Mouse (Mus musculus): Measurements from ENCODE around the gene Ubac1.
A peak's percentile ranks its signal among the peaks of the same experiment; 100 is the strongest.

The Ubac1 gene

GRCm38 (mm10) chr2:26021561-26022257, at the start of gene Ubac1:
Gene Ubac1, minus strand, starts transcription at chr2:26021747.
- peak; percentile 88 for DNase-seq (ENCODE audit: low read depth, low spot score)

- DNase-seq (ENCODE audit: low read depth, low spot score): no peak
These were observed 47.0 kb upstream of the Ubac1 start for GRCm38 (mm10) chr2:26068592-26068991.

DNA sequence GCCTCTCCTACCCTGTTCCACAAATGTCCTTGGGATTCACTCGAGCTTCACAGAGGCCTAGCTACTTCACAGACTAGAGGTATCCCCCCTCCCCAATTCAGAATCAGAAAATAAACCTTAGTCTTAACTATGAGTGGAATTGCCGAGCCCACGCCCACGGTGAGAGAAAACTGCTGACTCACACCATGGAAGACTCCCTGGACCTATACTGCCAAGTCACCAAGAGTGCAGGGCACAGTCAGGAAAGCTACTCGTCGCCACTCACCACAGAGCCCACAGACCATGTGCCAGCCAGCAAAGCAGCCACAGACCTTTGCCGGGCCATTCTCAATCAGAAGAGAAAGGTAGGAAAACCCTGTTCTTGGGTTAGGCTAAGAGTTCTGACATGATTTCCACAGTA, 46.6 kb upstream of the Ubac1 start:
- no peak for DNase-seq (ENCODE audit: low read depth, low spot score)

DNA sequence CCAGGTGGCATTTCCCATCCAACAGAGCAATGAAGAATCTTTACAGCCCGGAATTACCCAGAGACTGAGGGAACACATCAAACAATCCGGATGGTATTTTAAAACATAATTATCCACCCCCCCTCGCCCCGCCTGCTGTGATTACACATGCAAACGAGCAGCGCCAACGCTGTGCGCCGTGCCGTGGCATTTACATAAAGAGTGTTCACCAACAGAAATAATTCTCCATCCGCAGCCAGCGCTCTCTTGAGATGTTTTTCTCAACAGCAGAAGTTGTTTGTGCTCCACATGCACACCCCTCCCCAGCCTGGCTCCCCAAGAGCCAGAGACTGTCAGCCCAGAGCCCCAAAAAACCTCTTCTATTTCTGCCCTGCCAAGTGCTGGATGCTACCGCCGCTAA, 45.0 kb upstream of the Ubac1 start:
- DNase-seq (ENCODE audit: low read depth, low spot score): no peak

DNA sequence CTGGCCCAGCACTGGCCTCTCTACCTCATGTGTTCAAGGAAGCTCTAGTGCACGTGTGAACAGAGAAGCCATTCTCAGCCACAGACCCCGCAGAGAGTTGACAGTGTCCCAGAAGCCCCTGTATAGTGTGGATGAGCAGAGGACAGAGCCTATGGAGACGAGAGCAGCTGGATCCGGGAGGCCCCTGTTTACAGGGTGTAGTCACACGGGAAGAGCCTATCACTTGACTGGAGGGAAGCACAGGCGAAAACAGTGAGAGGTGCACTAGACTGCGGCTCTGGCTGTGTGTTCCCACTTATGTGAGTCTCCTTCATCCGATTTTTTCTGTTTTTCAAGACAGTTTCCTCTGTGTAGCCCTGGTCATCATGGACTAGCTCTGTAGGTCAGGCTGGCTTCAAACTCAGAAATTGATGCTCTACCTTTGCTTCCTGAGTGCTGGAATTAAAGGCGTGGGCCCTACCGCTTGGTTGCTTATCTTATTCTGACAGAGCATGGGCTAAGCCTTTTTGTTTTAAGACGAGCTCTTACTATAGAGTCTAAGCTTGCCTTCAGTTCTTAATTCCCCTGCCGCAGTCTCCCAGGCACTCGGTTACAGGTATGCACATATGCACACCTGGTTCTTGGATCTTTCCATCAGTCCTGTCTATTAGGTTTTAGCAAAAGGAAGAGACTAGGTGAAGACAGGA, 41.3 kb upstream of the Ubac1 start:
- DNase-seq (ENCODE audit: low read depth, low spot score): no peak

DNA sequence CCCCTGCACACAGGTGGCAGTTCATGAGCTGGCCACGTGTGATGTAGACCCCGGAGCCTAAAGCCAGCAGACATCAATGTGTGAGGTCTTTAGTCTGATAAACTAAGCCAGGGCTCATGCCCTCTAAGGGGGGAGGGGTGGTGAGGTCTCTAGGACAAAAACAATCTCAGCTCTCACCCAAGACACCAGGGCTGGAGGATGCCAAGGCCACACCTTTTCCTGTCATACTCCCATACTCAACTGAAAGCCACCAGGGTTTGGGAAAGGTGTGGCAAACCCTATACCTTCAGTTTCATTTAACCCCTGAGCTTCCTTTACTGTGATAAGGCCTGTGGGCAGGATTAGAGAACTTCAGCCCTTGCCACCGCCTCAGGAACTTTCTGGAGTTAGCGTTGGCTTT, 40.7 kb upstream of the Ubac1 start:
- no peak for DNase-seq (ENCODE audit: low read depth, low spot score)

DNA sequence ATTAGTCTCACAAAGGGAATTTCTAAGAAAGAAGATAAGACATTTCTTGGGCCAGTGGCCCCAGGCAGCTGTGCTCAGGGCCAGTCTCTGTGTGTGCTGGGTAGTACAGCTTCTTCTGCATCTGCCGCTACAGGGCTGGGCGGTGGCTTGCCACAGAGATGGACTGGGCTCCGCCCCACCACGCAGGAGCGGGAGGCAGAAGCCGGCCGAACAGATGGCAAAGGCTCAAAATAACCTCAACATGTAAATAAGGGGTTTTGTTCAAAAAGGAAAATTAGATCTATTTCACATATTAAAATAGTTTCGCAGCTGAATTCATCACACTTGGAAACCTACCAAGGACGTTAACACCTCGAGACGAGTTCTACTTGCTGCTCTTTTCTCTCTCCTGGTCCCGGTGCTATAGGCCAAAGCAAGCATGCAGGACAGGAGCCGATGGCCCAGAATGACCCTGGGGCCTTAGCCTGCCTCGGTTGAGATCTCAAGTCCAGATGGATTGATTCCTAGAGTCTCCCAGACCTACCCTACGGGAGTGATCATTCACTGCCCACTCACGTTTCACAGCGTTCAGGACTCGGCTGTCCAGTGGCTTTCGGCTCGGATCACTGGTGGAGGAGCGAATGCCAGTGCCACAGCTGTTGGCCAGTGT, 39.6 kb upstream of the Ubac1 start:
- DNase-seq (ENCODE audit: low read depth, low spot score): peak; percentile 16

DNA sequence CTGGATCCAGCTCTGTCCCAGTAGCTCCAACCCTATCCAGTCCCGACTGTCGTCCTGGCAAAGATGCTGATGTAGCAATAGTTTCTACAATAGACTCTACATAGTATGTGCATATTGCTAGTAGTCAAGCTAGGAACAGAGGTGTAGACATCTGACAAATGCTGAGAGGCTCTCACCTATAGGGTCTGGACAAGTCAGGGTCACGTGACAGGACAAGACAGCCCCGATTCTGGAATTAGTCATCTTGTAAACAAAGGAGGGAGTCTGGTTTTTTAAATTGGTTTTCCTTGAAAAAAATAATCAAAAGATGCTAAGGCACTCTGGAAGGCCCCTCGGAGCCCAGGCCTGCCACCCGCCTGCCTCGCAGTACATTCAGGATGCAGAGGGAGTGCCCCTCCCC, 35.5 kb upstream of the Ubac1 start:
- DNase-seq (ENCODE audit: low read depth, low spot score): no peak

DNA sequence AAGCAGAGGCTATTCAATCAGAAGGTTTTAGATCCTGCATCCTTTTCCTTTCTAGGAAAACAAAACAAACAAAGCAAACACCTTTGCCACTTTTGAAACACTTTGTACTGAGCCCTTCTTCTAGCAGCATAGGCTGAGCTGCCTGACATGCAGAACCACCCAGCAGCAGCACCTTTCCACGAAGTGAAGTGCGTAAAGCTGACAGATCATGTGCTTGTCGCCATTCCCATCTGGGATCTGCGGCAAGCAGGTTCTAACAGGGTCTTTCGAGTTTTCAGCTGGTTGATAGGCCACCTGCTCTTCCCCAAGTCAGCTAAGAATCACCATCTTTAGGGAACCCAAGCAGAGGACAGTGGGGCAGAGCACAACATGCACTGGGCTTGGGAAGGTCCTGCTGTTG, 34.7 kb upstream of the Ubac1 start:
- DNase-seq (ENCODE audit: low read depth, low spot score): no peak

DNA sequence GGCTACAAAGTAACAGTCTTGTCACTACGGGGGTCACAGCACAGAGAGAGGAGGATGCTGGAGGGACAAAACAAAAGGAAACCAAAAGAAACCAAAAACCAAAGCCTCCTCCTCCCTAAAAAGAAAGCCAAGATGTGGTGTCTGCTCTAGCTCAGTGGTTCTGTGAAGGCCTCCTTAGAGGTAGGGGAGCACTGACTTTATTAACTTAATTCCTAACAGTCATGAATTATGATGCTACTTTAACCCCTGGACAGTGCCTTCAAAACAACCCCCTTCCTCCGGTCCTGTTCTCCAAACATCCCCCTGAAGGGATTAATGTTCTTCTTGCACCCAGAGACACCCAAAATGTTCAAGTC, 34.2 kb upstream of the Ubac1 start:
- DNase-seq (ENCODE audit: low read depth, low spot score): no peak

- DNase-seq (ENCODE audit: low read depth, low spot score): no peak
These were observed 33.6 kb upstream of the Ubac1 start for GRCm38 (mm10) chr2:26055046-26055746.

DNA sequence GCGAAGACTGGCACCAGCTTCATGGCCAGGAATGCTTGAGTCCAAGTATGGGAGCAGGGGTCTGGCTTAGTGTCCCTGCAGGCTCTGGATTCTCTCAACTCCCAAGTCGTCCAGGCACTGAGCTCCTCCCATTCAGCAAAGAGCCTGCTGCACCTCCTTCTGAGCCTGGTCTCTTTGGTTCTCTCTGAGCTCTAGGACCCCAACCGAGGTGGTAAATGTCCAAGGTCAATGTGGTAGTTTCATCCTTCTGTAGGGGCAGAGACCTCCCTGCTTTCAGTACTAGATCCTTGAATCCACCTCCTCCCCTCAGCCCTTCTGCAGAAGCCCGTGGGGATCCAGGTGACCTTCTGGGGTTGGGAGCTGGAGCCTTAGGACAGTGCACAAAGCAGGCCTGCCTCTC, 31.3 kb upstream of the Ubac1 start:
- no peak for DNase-seq (ENCODE audit: low read depth, low spot score)

DNA sequence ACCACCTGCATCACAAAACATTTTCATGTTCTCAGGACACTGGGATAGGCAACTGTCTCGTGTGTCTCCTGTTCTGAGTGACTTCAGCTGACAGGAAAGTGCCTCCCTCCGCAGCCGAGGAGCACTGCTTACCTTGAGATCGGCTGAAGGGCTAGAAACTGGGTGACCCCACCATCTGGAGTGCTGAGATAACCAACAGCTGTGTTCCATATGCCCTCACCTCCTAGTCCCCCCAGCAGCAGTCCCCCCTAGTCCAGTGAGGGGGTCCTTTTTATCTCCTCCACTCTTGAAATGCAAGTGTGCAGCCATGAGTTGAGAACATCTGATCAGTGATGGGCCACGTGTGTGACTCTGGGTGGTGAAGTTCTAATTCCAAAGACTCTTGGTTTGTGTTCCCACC, 27.3 kb upstream of the Ubac1 start:
- no peak for DNase-seq (ENCODE audit: low read depth, low spot score)

DNA sequence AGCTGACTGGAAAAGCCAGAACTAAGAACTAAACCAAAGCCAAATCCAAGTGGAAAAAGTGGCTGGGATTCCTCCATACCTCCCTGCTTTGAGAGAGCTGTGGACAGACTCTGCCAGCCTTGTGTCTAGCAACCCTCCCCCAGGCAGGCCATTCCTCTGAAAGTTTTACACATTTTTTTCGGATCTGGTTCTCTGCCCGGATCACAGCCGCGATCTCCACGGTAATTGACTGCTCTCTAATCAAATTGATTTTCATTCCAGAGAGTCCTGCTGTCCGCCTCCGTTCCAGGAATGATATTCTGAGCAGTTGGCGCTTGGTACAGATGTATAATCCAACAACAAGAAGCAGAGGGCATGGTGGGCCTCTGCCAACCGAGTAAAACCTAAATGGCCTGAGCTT, 22.7 kb upstream of the Ubac1 start:
- no peak for DNase-seq (ENCODE audit: low read depth, low spot score)

DNA sequence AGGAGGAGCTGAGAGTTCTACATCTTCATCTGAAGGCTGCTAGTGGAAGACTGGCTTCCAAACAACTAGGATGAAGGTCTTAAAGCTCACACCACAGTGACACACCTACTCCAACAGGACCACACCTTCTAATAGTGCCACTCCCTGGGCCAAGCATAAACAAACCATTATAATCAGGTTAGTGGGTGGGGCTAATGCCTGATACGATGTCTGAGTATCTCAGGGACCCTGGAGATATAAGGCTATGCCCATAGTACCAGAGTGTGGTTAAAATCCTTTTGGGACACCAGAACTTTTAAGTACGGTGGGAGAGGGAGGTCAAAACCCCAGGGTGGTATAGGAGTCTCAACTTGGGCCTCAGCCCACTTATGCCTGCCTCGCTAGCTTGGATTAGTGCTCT, 21.1 kb upstream of the Ubac1 start:
- no peak for DNase-seq (ENCODE audit: low read depth, low spot score)

- no peak for DNase-seq (ENCODE audit: low read depth, low spot score)
These were observed 19.7 kb upstream of the Ubac1 start for GRCm38 (mm10) chr2:26041163-26041810.

DNA sequence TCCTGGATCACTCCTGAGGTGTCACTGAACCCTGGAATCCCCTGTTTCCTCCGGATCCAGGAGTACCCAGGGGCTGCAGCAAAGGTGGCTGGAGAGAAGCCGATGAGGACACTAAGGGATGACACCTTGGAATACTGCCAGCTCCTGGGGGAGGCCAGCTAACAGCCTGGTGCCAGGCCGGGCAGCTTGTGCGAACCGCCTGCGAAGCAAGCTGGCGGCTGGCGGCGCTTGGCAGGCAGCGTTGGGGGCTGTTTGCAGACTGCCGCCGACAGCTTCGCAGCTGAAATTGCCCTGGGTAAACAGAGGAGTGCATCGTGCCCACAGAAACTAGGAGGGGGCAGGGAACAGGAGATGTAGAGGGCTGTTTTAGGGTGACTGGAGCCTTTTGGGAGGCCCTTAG, 18.4 kb upstream of the Ubac1 start:
- no peak for DNase-seq (ENCODE audit: low read depth, low spot score)

DNA sequence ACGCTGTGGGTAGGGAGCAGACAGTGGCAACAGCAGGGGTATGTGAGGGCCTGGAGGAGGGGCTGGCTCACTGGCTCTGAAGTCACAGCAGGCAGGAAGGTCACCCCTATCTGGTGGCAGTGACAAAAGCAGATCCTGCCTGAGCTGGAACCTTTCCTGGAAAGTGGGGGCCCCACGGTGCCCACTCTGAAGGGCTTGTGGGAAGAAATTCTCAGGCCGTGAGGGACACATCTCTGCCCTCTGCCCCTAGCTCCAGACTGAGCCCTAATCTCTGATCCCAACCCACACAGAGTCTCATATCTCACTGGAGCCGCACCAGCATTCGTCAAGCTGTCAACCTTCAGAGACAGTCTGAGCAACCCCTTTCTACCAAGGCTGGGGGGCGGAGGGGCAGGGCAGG, 15.8 kb upstream of the Ubac1 start:
- DNase-seq (ENCODE audit: low read depth, low spot score): no peak

DNA sequence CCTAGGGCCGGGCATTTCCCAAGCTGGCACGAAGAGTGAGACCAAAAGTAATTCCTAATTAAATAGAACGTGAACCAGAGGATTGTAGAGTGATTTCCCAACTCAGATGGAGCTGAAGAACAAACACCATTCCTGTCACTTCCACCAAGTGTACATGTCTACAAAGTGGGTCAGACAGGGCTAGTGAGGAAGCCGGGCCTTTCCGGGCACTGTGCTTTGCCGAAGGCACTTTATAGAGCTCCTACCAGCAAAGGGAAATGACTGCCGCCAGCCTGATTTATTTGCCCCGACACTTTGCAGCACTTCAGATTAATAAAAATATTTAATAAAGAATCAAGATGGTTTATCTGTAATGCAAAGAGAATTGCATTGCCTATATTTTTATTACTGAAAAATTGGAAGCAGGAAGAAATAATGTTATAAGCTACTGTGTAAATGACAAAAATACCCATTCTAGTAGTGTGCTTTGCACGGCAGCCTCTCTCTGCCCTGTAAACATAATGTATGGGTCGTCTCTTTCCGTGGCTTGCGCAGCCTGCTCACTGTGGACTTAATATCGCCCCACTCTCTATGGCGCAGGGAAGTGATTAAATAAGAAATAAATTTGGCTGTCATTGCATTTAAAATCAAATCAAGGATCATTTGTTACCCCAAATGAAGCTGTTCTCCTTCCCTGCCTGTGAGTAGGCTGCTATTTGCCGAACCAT, 12.9 kb upstream of the Ubac1 start:
- no peak for DNase-seq (ENCODE audit: low read depth, low spot score)

DNA sequence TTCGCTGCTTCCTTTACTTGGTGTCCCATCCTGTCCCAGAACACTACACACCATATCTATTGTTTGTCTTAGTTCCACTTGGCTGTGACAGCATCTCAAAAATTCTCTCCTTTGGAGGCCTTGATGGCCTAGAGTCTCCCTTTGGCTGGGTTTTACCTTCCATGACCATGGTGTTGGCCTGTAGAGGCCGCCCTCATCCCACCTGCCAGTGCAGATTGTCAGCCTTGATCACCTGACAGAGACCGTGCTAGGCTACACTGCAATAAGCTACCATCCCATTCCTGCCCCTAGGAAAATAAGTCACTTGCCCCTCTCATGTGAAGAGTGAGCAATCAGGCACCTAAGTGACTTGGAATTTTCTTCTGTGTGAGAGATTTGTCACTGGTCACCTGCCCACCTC, 8.7 kb upstream of the Ubac1 start:
- no peak for DNase-seq (ENCODE audit: low read depth, low spot score)
